Mouse (Mus musculus): ENCODE measurements at regions not wholly inside any gene's neighbourhood (a gene's known extent, or its start where the extent isn't known, plus 50 kb on each side); places are given as distances from the start of the nearest gene placed in this dataset.

- H3K4me3 ChIP-seq = no peak overlapping the region
- ATAC-seq (ENCODE audit: insufficient number of reproducible peaks, insufficient read depth, low FRiP score, low TSS enrichment, low read depth) = no peak
- no peak overlapping the region for H3K9ac ChIP-seq
- no peak overlapping the region for H3K27ac ChIP-seq
- WGBS = 69% methylated on average over 10 of the region's 10 CpGs
- H3K27me3 ChIP-seq = no peaks in the 10 kb centered on the region
- no peaks in the 10 kb centered on the region for H3K4me1 ChIP-seq
- no peak overlapping the region for H3K4me2 ChIP-seq
- H3K9me3 ChIP-seq = no peaks in the 10 kb centered on the region
- H3K36me3 ChIP-seq = no peaks in the 10 kb centered on the region
Observed at GRCm38 (mm10) chr1:190570563-190570962, 341.0 kb downstream of the Rps6kc1 start.

- 94% methylated on average over 7 of the region's 7 CpGs for WGBS
- no peak for ATAC-seq (ENCODE audit: insufficient number of reproducible peaks, insufficient read depth, low FRiP score, low TSS enrichment, low read depth)
- no peaks in the 10 kb centered on the region for H3K27me3 ChIP-seq
- no peaks in the 10 kb centered on the region for H3K36me3 ChIP-seq
- H3K9me3 ChIP-seq = no peaks in the 10 kb centered on the region
- no peak overlapping the region for H3K4me3 ChIP-seq
- H3K27ac ChIP-seq = no peak overlapping the region
- no peak overlapping the region for H3K9ac ChIP-seq
- H3K4me1 ChIP-seq = peaks cover 3% of the 10 kb centered on the region
- no peak overlapping the region for H3K4me2 ChIP-seq
Observed at GRCm38 (mm10) chr1:190566744-190567143, 344.8 kb downstream of the Rps6kc1 start.

- no peak overlapping the region for H3K4me2 ChIP-seq
- no peak for ATAC-seq (ENCODE audit: insufficient number of reproducible peaks, insufficient read depth, low FRiP score, low TSS enrichment, low read depth)
- H3K27me3 ChIP-seq = no peaks in the 10 kb centered on the region
- 37% methylated on average over 13 of the region's 13 CpGs for WGBS
- H3K27ac ChIP-seq = no peak overlapping the region
- peaks cover 7% of the 10 kb centered on the region for H3K4me1 ChIP-seq
- no peaks in the 10 kb centered on the region for H3K9me3 ChIP-seq
- H3K4me3 ChIP-seq = no peak overlapping the region
- H3K36me3 ChIP-seq = no peaks in the 10 kb centered on the region
- no peak overlapping the region for H3K9ac ChIP-seq
Observed at GRCm38 (mm10) chr1:190562865-190563457, 348.6 kb downstream of the Rps6kc1 start.

- Histone ChIP-seq H3K27me3 (no peaks in the 10 kb centered on the region), H3K27ac (no peak overlapping the region), H3K4me3 (no peak overlapping the region), H3K36me3 (no peaks in the 10 kb centered on the region), H3K4me1 (peaks cover 7% of the 10 kb centered on the region), H3K4me2 (no peak overlapping the region; the same call in 1 of the 2 replicates), H3K9me3 (no peaks in the 10 kb centered on the region; the same call in 1 of the 2 replicates), H3K9ac (no peak overlapping the region)
- 66% methylated on average over 9 of the region's 9 CpGs for WGBS
- no peak for ATAC-seq (ENCODE audit: insufficient number of reproducible peaks, insufficient read depth, low FRiP score, low TSS enrichment, low read depth)
Observed at GRCm38 (mm10) chr1:190560086-190560485, 351.5 kb downstream of the Rps6kc1 start.

GRCm38 (mm10) chr1:190541892-190542291 lies 369.7 kb downstream of the Rps6kc1 start:
- Histone ChIP-seq H3K9me3 (no peaks in the 10 kb centered on the region), H3K27ac (no peak overlapping the region), H3K4me1 (no peaks in the 10 kb centered on the region), H3K27me3 (no peaks in the 10 kb centered on the region), H3K36me3 (no peaks in the 10 kb centered on the region), H3K4me3 (no peak overlapping the region), H3K4me2 (no peak overlapping the region), H3K9ac (no peak overlapping the region)
- WGBS = 45% methylated on average over 2 of the region's 2 CpGs
- no peak for ATAC-seq (ENCODE audit: insufficient number of reproducible peaks, insufficient read depth, low FRiP score, low TSS enrichment, low read depth)

GRCm38 (mm10) chr1:190532879-190533676 lies 362.6 kb upstream of the Prox1 start:
- H3K4me3 ChIP-seq = no peak overlapping the region

GRCm38 (mm10) chr1:190531224-190531623 lies 360.7 kb upstream of the Prox1 start:
- ATAC-seq (ENCODE audit: insufficient number of reproducible peaks, insufficient read depth, low FRiP score, low TSS enrichment, low read depth) = no peak
- Histone ChIP-seq H3K4me3 (no peak overlapping the region), H3K9ac (no peak overlapping the region), H3K4me1 (peaks cover 26% of the 10 kb centered on the region), H3K27ac (no peak overlapping the region), H3K4me2 (no peak overlapping the region), H3K36me3 (no peaks in the 10 kb centered on the region), H3K27me3 (no peaks in the 10 kb centered on the region; the same call in 1 of the 2 replicates), H3K9me3 (no peaks in the 10 kb centered on the region)
- 92% methylated on average over 6 of the region's 6 CpGs for WGBS

More at GRCm38 (mm10) chr1:190532879-190533676, 362.6 kb upstream of the Prox1 start:
- ATAC-seq (ENCODE audit: insufficient number of reproducible peaks, insufficient read depth, low FRiP score, low TSS enrichment, low read depth) = no peak
- Histone ChIP-seq H3K9me3 (no peaks in the 10 kb centered on the region), H3K4me1 (peaks cover 12% of the 10 kb centered on the region), H3K27me3 (no peaks in the 10 kb centered on the region; the same call in 1 of the 2 replicates), H3K9ac (no peak overlapping the region), H3K27ac (no peak overlapping the region), H3K4me2 (no peak overlapping the region), H3K36me3 (no peaks in the 10 kb centered on the region)
- 15% methylated on average over 10 of the region's 10 CpGs for WGBS

- Histone ChIP-seq H3K27ac (no peak overlapping the region), H3K9ac (no peak overlapping the region), H3K4me1 (peaks cover 26% of the 10 kb centered on the region), H3K4me3 (no peak overlapping the region), H3K4me2 (no peak overlapping the region), H3K9me3 (no peaks in the 10 kb centered on the region), H3K36me3 (no peaks in the 10 kb centered on the region), H3K27me3 (peaks cover 6% of the 10 kb centered on the region; the same call in 1 of the 2 replicates)
- WGBS = 71% methylated on average over 3 of the region's 3 CpGs
- no peak for ATAC-seq (ENCODE audit: insufficient number of reproducible peaks, insufficient read depth, low FRiP score, low TSS enrichment, low read depth)
Observed at GRCm38 (mm10) chr1:190530079-190530478, 359.6 kb upstream of the Prox1 start.

- H3K4me2 ChIP-seq = no peak overlapping the region
- H3K9me3 ChIP-seq = no peaks in the 10 kb centered on the region
- H3K4me1 ChIP-seq = peaks cover 18% of the 10 kb centered on the region
- H3K27ac ChIP-seq = no peak overlapping the region
- no peaks in the 10 kb centered on the region for H3K36me3 ChIP-seq
- H3K9ac ChIP-seq = no peak overlapping the region
- H3K4me3 ChIP-seq = no peak overlapping the region
- peaks cover 9% of the 10 kb centered on the region; the same call in 1 of the 2 replicates for H3K27me3 ChIP-seq
- no peak for ATAC-seq (ENCODE audit: insufficient number of reproducible peaks, insufficient read depth, low FRiP score, low TSS enrichment, low read depth)
- WGBS = 60% methylated on average over 7 of the region's 7 CpGs
Observed at GRCm38 (mm10) chr1:190527545-190528137, 357.1 kb upstream of the Prox1 start.

GRCm38 (mm10) chr1:190526634-190527033 lies 356.1 kb upstream of the Prox1 start:
- H3K36me3 ChIP-seq = no peaks in the 10 kb centered on the region
- H3K27ac ChIP-seq = no peak overlapping the region
- H3K27me3 ChIP-seq = peaks cover 9% of the 10 kb centered on the region; the same call in 1 of the 2 replicates
- H3K9ac ChIP-seq = no peak overlapping the region
- peaks cover 17% of the 10 kb centered on the region for H3K4me1 ChIP-seq
- WGBS = 18% methylated on average over 7 of the region's 7 CpGs
- H3K9me3 ChIP-seq = no peaks in the 10 kb centered on the region
- no peak for ATAC-seq (ENCODE audit: insufficient number of reproducible peaks, insufficient read depth, low FRiP score, low TSS enrichment, low read depth)
- no peak overlapping the region for H3K4me2 ChIP-seq
- no peak overlapping the region for H3K4me3 ChIP-seq

- peaks cover 9% of the 10 kb centered on the region; the same call in 1 of the 2 replicates for H3K27me3 ChIP-seq
- H3K4me2 ChIP-seq = no peak overlapping the region
- 58% methylated on average over 6 of the region's 6 CpGs for WGBS
- H3K9ac ChIP-seq = no peak overlapping the region
- no peak for ATAC-seq (ENCODE audit: insufficient number of reproducible peaks, insufficient read depth, low FRiP score, low TSS enrichment, low read depth)
- H3K4me3 ChIP-seq = no peak overlapping the region
- no peaks in the 10 kb centered on the region for H3K36me3 ChIP-seq
- no peaks in the 10 kb centered on the region for H3K9me3 ChIP-seq
- H3K27ac ChIP-seq = no peak overlapping the region
- H3K4me1 ChIP-seq = peaks cover 17% of the 10 kb centered on the region
Observed at GRCm38 (mm10) chr1:190526046-190526445, 355.5 kb upstream of the Prox1 start.

Measured in embryonic facial prominence, embryonic 13.5 days (tissue).